Mouse (Mus musculus): ENCODE results near the gene Gpr26. TPM values are rescaled to one million over a fixed set of nuclear protein-coding genes. Genes with fewer than 3 reads are reported as not detected.

Gpr26 gene
- polyA plus RNA-seq (2012; rRNA removed): not detected in 2 replicates

GRCm38 (mm10) chr7:131966023-131966915 is at the start of gene Gpr26:
Gene Gpr26 (plus strand): TSS chr7:131966460.

Other genes with a start within 250 kb of the Gpr26 start
- 7.4 and 8.1 TPM in 2 replicates for gene Cpxm2, start 188.3 kb downstream of the Gpr26 start, polyA plus RNA-seq (2012; rRNA removed)

Data from ovary, adult 2 months (tissue).